Mouse (Mus musculus): ENCODE measurements around the gene Rexo5. TPM values are rescaled to one million over a fixed set of nuclear protein-coding genes. Genes with fewer than 3 reads are reported as not detected.

Gene Rexo5
- polyA plus RNA-seq, 1 experiment from 2014 or later = 13.8 TPM

DNA sequence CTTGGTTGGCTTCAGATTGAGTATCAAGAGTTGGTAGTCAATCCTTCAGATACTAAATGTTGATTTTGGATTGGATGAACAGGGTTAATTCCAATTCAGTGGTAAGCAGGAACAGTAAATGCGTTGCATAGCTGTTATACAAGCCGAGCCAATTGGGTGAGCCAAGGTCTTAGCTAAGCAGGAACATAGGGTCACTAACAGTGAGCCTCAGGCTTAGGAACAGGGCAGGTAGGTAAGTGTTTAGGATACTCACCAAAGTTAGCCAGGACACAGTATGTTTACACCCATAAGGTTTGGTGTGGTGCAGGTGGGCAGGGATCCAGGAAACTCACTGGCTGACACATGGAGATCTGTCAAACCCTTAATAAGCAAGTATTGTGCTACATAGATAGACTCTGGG lies 53.6 kb downstream of the Rexo5 start:
- Histone ChIP-seq H3K9ac (replicated peaks) (no peak overlapping the region), H3K4me2 (replicated peaks) (no peak overlapping the region), H3K9me3 (no peaks in the 10 kb centered on the region), H3K36me3 (no peaks in the 10 kb centered on the region), H3K27me3 (no peaks in the 10 kb centered on the region), H3K4me3 (no peak overlapping the region), H3K4me1 (no peaks in the 10 kb centered on the region), H3K27ac (replicated peaks) (no peak overlapping the region)
- WGBS = 96% methylated on average over 2 of the region's 2 CpGs
- ATAC-seq (replicated peaks) = no peak

- no peak overlapping the region for H3K4me3 ChIP-seq
- no peak overlapping the region for H3K27ac ChIP-seq (replicated peaks)
- H3K9me3 ChIP-seq = no peaks in the 10 kb centered on the region
- H3K4me1 ChIP-seq = no peaks in the 10 kb centered on the region
- H3K36me3 ChIP-seq = peaks cover under 1% of the 10 kb centered on the region; the same call in 1 of the 2 replicates
- ATAC-seq (replicated peaks) = 0 out of 2 replicates have a peak, but pooled peaks have one; percentile 41
- H3K9ac ChIP-seq (replicated peaks) = no peak overlapping the region
- WGBS = 0% methylated on average over 1 of the region's 1 CpGs
- H3K27me3 ChIP-seq = no peaks in the 10 kb centered on the region
- H3K4me2 ChIP-seq (replicated peaks) = no peak overlapping the region
Observed at GRCm38 (mm10) chr7:119849096-119849495, 55.3 kb downstream of the Rexo5 start.

GRCm38 (mm10) chr7:119850737-119851136 lies 56.9 kb downstream of the Rexo5 start:
- Histone ChIP-seq H3K36me3 (peaks cover 3% of the 10 kb centered on the region; the same call in 1 of the 2 replicates), H3K4me1 (no peaks in the 10 kb centered on the region), H3K4me2 (replicated peaks) (no peak overlapping the region), H3K4me3 (no peak overlapping the region), H3K27me3 (no peaks in the 10 kb centered on the region), H3K9me3 (no peaks in the 10 kb centered on the region), H3K27ac (replicated peaks) (no peak overlapping the region), H3K9ac (replicated peaks) (no peak overlapping the region)
- no peak for ATAC-seq (replicated peaks)
- 82% methylated on average over 5 of the region's 5 CpGs for WGBS

DNA sequence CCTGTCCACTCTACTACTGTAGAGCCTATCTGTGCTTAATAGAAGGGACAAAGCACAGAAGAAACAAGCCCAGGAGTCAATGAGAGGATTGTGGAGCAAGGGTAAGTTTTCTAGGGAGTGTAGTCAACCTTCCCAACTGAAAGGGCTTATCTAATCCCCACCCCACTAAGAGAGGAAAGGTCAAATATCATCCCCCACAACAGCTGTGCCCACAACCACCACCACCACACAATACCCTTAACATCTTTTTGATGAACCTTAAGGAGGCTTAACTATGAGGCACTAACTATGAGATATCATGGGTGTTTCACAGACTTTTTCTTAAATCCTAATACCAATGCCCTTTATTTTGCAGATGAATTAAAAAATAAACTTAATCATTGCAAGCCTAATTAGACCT lies 58.7 kb downstream of the Rexo5 start:
- Histone ChIP-seq H3K4me2 (replicated peaks) (no peak overlapping the region), H3K9ac (replicated peaks) (no peak overlapping the region), H3K4me1 (no peaks in the 10 kb centered on the region), H3K4me3 (no peak overlapping the region), H3K36me3 (peaks cover 4% of the 10 kb centered on the region), H3K27me3 (no peaks in the 10 kb centered on the region), H3K9me3 (no peaks in the 10 kb centered on the region), H3K27ac (replicated peaks) (no peak overlapping the region)
- no peak for ATAC-seq (replicated peaks)

DNA sequence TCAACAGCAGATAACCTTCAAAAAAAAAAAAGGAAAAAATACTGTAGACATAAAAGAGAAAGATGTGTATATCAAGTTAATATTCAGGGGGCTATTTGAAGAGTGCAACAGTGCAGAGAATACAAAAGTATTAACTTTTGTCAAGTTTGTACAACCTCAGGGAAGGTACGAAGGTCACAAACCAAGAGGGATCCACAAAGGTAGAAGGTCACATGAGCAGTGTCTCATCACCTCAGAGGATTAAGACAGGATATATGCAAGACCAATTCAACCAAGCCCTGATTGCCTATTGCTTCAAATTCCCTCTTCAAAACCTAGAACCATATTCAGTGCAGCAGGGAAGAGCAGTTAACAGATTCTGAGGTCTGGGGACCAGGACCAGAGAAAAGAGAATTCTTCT lies 59.4 kb downstream of the Rexo5 start:
- Histone ChIP-seq H3K9me3 (no peaks in the 10 kb centered on the region), H3K27me3 (no peaks in the 10 kb centered on the region), H3K4me2 (replicated peaks) (no peak overlapping the region), H3K36me3 (peaks cover 11% of the 10 kb centered on the region), H3K9ac (replicated peaks) (no peak overlapping the region), H3K4me1 (no peaks in the 10 kb centered on the region), H3K4me3 (no peak overlapping the region), H3K27ac (replicated peaks) (no peak overlapping the region)
- WGBS = 94% methylated on average over 1 of the region's 1 CpGs
- no peak for ATAC-seq (replicated peaks)

DNA sequence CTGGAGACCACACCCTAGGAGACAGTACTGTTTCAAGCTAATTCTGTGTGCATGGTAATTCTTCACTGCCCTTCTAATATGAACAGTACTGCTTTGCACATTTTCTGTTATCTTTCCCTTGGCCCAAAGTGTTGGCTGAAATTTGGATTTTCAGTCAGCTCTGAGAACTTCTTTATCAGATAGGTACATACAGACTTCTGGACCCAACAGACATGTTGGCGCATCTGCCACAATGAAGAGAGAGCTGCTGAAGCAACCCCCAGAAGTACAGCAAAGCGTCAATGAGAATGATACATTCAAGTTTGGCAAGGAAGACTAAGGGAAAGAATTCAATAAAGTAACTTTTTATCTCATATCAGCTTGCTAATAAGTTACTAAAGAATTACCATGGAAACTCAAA lies 60.6 kb downstream of the Rexo5 start:
- no peak overlapping the region for H3K4me2 ChIP-seq (replicated peaks)
- no peaks in the 10 kb centered on the region for H3K27me3 ChIP-seq
- H3K9me3 ChIP-seq = no peaks in the 10 kb centered on the region
- H3K27ac ChIP-seq (replicated peaks) = no peak overlapping the region
- no peaks in the 10 kb centered on the region for H3K4me1 ChIP-seq
- WGBS = 96% methylated on average over 2 of the region's 2 CpGs
- H3K4me3 ChIP-seq = no peak overlapping the region
- no peak overlapping the region for H3K9ac ChIP-seq (replicated peaks)
- peaks cover 17% of the 10 kb centered on the region for H3K36me3 ChIP-seq
- no peak for ATAC-seq (replicated peaks)

DNA sequence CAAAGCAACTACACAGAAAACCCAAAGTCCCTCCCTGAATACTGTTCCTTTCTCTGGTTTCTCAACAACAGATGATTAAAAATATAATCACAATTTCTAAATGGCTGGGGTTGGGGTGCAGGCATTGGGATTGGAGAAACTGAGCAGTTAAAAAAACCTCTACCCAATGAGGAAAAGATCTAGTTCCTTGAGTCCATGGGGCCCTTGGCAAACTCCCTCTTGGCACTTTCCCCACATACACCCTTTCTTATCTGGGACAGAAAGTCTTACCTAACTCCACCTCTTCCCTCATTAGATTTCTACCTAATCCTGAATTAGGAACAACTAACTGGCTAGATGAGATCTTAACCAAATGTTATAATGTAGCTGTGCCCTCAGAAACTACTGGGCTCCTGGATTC lies 61.2 kb downstream of the Rexo5 start:
- no peak overlapping the region for H3K4me3 ChIP-seq
- no peaks in the 10 kb centered on the region for H3K27me3 ChIP-seq
- peaks cover 17% of the 10 kb centered on the region for H3K36me3 ChIP-seq
- H3K9me3 ChIP-seq = no peaks in the 10 kb centered on the region
- H3K27ac ChIP-seq (replicated peaks) = no peak overlapping the region
- no peak for ATAC-seq (replicated peaks)
- no peak overlapping the region for H3K9ac ChIP-seq (replicated peaks)
- no peaks in the 10 kb centered on the region for H3K4me1 ChIP-seq
- H3K4me2 ChIP-seq (replicated peaks) = no peak overlapping the region

DNA sequence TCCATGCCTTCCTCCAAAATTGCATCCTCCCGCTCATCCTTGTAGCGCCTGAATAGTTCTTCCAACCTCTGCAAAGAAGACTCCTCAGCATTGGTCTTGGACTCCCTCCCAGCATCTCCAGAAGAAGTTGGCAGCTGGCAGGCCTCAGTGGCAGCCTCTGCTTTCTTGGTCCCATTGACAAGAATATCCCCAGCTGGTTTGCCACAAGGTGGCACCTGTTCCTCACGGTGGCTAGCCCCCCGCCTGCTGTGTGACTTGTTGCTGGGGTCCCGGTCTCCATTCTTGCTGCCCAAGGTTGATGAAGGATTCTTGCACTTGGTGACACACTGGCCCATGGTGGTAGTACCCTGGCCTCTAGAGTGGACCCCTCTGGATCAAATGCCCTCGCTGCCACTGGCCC lies 65.7 kb downstream of the Rexo5 start:
- 75% methylated on average over 6 of the region's 6 CpGs for WGBS
- H3K9ac ChIP-seq (replicated peaks) = no peak overlapping the region
- ATAC-seq (replicated peaks) = no peak
- H3K4me1 ChIP-seq = peaks cover 15% of the 10 kb centered on the region
- H3K9me3 ChIP-seq = no peaks in the 10 kb centered on the region
- no peak overlapping the region for H3K4me3 ChIP-seq
- H3K27me3 ChIP-seq = no peaks in the 10 kb centered on the region
- H3K36me3 ChIP-seq = peaks cover 13% of the 10 kb centered on the region
- H3K27ac ChIP-seq (replicated peaks) = no peak overlapping the region
- no peak overlapping the region for H3K4me2 ChIP-seq (replicated peaks)

DNA sequence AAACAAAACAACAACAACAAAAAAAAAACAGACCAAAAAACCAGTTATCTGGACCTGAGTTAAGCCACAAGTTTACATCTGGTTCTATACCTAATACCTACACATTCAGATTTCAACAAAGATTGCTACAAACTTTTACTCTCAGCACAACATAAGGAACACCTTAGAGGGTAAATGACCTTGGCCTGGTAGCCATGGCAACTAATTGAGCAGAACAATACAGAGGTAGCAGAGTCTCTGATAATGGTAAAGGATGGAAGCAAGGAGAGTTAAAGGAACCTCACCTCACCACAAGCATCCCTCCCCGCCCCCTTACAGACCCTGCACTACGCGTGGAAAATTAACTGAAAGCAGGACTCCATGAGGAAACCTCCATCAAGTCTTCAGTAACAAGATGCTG lies 66.3 kb downstream of the Rexo5 start:
- WGBS = 86% methylated on average over 3 of the region's 3 CpGs
- H3K27me3 ChIP-seq = no peaks in the 10 kb centered on the region
- H3K4me2 ChIP-seq (replicated peaks) = no peak overlapping the region
- no peak for ATAC-seq (replicated peaks)
- H3K4me3 ChIP-seq = no peak overlapping the region
- H3K4me1 ChIP-seq = peaks cover 15% of the 10 kb centered on the region
- no peak overlapping the region for H3K27ac ChIP-seq (replicated peaks)
- peaks cover 13% of the 10 kb centered on the region for H3K36me3 ChIP-seq
- H3K9ac ChIP-seq (replicated peaks) = no peak overlapping the region
- H3K9me3 ChIP-seq = no peaks in the 10 kb centered on the region

DNA sequence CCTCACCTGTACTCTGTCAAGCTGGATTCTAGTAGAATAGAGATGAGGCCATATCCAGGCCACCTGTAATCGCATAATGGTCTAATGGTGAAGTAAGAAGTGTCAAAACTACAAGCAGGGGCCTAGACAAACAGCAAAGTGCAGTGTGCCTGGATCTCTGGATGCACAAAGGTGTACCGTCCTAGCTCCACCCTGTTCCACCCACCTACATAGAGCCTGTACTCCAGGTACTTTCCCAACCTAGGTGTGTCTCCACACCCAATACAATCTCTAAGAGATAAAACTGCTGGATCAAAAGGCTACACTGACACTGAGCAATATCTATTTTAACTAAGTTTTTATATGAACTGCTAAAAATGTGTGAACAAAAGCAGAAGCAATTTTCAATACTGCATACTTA lies 66.7 kb downstream of the Rexo5 start:
- Histone ChIP-seq H3K4me2 (replicated peaks) (no peak overlapping the region), H3K4me1 (peaks cover 15% of the 10 kb centered on the region), H3K36me3 (peaks cover 13% of the 10 kb centered on the region), H3K9me3 (no peaks in the 10 kb centered on the region), H3K4me3 (no peak overlapping the region), H3K27ac (replicated peaks) (no peak overlapping the region), H3K27me3 (no peaks in the 10 kb centered on the region), H3K9ac (replicated peaks) (no peak overlapping the region)
- WGBS = 93% methylated on average over 2 of the region's 2 CpGs
- ATAC-seq (replicated peaks) = no peak

DNA sequence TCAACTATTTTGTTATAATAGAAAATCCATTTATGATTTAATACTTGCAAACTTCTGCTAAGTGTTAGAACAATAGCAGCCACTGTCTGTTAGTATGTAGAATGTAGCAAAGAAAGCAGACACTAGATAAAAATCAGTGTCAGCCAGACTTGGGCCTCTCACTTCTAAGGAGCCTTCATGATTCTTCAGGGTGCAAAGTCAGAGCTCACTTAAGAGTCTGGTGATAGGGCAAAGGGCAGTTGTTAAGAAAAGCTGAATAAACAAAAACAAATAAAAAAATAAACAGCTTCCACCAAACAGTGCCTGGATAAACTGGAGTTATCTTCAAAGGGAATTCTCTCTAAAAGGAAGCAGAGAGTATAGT lies 67.1 kb downstream of the Rexo5 start:
- no peak overlapping the region for H3K9ac ChIP-seq (replicated peaks)
- ATAC-seq (replicated peaks) = no peak
- peaks cover 13% of the 10 kb centered on the region for H3K36me3 ChIP-seq
- H3K9me3 ChIP-seq = no peaks in the 10 kb centered on the region
- peaks cover 15% of the 10 kb centered on the region for H3K4me1 ChIP-seq
- H3K4me2 ChIP-seq (replicated peaks) = no peak overlapping the region
- H3K27ac ChIP-seq (replicated peaks) = peak overlapping the region; percentile 51
- H3K27me3 ChIP-seq = no peaks in the 10 kb centered on the region
- H3K4me3 ChIP-seq = no peak overlapping the region

GRCm38 (mm10) chr7:119861335-119862091 lies 67.7 kb downstream of the Rexo5 start:
- no peaks in the 10 kb centered on the region for H3K9me3 ChIP-seq
- H3K4me2 ChIP-seq (replicated peaks) = no peak overlapping the region
- ATAC-seq (replicated peaks) = peak; percentile 82
- 11% methylated on average over 6 of the region's 6 CpGs for WGBS
- no peak overlapping the region for H3K4me3 ChIP-seq
- peak overlapping the region; percentile 51 for H3K27ac ChIP-seq (replicated peaks)
- 0 out of 2 replicates have a peak overlapping the region, but pooled peaks have one; percentile 13 for H3K9ac ChIP-seq (replicated peaks)
- peaks cover 13% of the 10 kb centered on the region for H3K36me3 ChIP-seq
- H3K27me3 ChIP-seq = no peaks in the 10 kb centered on the region
- peaks cover 15% of the 10 kb centered on the region for H3K4me1 ChIP-seq

- H3K9ac ChIP-seq (replicated peaks) = no peak overlapping the region
- H3K4me1 ChIP-seq = peaks cover 15% of the 10 kb centered on the region
- no peaks in the 10 kb centered on the region for H3K27me3 ChIP-seq
- H3K36me3 ChIP-seq = peaks cover 13% of the 10 kb centered on the region
- ATAC-seq (replicated peaks) = 0 out of 2 replicates have a peak, but pooled peaks have one; percentile 15
- peak overlapping the region; percentile 51 for H3K27ac ChIP-seq (replicated peaks)
- no peak overlapping the region for H3K4me3 ChIP-seq
- 32% methylated on average over 1 of the region's 1 CpGs for WGBS
- H3K9me3 ChIP-seq = no peaks in the 10 kb centered on the region
- no peak overlapping the region for H3K4me2 ChIP-seq (replicated peaks)
Observed at GRCm38 (mm10) chr7:119862167-119862566, 68.4 kb downstream of the Rexo5 start.
